Mouse (Mus musculus): ENCODE data around the gene Sike1.

Gene Sike1

GRCm38 (mm10) chr3:103020943-103021638 is 25.6 kb downstream of the Sike1 start:
- DNase-seq (ENCODE audit: low read depth, low spot score): peak; percentile 91

DNA sequence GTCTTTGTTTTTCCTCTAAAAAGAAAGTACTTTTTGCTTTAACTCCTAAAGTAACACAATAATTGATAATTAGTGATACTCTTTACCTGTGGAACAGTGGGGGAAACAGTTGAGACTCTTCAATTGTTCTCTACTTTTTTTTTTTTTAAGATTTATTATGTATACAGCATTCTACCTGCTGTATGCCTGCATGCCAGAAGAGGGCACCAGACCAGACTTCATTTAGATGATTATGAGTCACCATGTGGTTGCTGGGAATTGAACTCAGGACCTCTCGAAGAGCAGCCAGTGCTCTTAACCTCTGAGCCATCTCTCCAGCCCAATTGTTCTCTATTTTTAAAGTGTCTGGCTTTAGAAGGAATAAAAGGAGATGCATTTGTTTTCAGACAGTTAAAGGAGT is 30.7 kb downstream of the Sike1 start:
- DNase-seq (ENCODE audit: low read depth, low spot score): peak; percentile 51

- DNase-seq (ENCODE audit: low read depth, low spot score): no peak
Observed at GRCm38 (mm10) chr3:103040285-103040684, 44.8 kb downstream of the Sike1 start.

GRCm38 (mm10) chr3:103040861-103041379 is 45.4 kb downstream of the Sike1 start:
- DNase-seq (ENCODE audit: low read depth, low spot score): no peak

DNA sequence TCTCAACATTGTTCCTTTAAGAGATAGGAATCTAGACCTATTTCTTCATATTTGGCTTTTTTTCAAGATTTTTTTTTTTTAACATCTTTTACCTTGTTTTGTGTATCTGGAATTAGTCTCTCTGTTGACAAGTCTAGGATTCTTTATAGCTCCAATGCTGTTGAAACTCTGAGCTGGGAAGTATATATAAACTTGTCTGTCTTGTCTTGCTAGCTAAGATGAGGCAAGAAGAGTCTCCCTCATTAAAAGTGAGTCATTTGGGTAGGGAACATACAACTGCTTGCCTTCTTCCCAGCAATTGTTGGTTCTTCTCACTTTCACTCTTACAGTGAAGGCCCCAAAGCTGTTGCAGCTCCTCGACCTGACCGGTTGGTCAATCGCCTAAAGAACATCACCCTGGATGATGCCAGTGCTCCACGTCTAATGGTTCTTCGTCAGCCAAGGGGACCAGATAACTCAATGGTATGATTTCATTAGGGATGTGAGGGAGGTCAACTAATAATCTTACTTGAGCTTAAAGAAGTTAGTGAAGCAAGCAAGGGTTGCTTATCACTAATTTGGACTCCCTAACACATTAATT is 60.6 kb downstream of the Sike1 start:
- no peak for DNase-seq (ENCODE audit: low read depth, low spot score)

DNA sequence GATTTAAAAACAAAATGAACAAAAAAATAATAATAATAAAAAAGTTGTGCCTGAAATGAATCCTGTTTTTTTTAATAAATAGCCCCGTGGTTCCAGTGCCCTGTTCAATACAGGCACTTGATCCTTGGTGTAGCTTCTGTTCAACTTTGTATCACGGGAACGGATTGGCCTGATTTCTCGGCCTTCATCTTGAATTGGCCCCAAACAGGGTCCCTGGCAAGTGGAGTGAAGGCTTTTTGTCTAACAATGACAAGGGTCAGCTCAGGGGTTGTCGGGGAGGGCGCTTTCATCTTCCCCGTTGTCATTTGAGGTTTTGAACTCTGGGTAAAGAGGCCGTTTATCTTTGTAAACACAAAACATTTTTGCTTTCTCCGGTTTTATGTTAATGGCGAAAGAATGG is 62.2 kb downstream of the Sike1 start:
- DNase-seq (ENCODE audit: low read depth, low spot score): no peak

Data from ES-CJ7 (cell line).